Mouse (Mus musculus): ENCODE measurements at regions not wholly inside any gene's neighbourhood (a gene's known extent, or its start where the extent isn't known, plus 50 kb on each side); places are given as distances from the start of the nearest gene placed in this dataset.
"Not testable (repeated sequence)": the region's sequence is repeated elsewhere in the genome, so short reads cannot be mapped to it uniquely, and the experiment has no call there.

DNA sequence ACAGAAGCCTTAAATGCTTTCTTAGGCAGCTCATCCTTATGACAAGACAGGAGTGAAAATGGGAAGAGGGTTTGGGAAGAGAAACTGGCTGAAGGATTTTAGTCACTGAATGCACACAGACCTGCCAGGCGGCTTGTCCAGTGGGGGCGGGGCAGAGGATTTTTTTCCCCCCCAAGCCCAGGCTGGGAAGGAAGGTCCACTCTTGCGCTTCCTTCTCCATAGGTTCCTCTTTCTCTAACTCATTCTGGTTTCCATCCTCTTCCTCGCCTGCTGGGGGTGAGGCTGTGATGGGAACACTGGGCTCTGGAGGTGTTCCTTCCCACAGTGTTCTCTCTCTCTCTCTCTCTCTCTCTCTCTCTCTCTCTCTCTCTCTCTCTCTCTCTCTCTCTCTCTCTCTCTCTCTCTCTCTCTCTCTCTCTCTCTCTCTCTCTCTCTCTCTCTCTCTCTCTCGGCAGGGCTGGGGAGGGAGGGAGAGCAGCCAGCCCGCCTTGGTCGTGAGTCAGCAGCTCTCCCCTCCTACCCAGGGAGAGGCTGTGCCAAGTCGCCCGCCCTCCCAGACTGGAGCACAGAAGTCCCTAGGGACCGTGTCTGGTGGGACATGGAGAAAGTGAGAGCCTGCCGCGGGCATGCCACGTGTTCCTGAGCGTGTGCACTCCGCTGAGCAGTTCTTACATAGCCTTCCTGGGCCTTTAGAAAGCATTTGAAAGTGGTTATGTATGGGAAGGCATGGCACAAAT, 150.0 kb downstream of the Kcnrg start:
- peak; percentile 67 for DNase-seq

DNA sequence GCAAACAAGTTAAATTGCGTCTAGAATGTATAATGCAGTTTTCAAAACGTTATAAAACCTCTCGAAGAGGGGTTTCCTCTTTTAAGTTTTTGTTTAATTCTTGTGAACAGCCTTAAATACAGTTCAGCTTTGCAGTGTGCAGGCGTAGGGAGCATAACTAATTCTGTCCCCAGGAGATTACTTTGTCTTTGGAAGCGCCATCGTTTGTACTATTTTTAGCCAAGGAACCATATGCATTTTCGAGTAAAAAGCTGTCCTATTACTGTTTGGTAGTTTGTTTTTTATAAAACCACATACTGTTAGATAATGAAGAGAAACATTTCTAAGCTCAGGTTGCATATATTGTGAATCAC, 150.5 kb downstream of the Kcnrg start:
- DNase-seq = no peak

DNA sequence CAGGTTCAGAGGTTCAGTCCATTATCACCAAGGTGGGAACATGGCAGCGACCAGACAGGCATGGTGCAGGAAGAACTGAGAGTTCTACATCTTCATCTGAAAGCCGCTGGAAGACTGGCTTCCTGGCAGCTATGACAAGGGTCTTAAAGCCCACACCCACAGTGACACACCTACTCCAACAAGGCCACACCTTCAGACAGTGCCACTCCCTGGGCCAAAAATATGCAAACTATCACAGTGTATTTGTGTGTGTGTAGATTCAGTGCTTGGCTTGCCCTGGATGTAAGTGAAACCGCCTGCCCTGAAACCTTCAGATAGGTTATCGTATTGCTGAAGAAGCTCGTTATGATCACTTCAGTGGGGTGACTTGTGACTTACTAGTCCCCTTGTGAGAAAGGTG, 151.3 kb downstream of the Kcnrg start:
- no peak for DNase-seq

DNA sequence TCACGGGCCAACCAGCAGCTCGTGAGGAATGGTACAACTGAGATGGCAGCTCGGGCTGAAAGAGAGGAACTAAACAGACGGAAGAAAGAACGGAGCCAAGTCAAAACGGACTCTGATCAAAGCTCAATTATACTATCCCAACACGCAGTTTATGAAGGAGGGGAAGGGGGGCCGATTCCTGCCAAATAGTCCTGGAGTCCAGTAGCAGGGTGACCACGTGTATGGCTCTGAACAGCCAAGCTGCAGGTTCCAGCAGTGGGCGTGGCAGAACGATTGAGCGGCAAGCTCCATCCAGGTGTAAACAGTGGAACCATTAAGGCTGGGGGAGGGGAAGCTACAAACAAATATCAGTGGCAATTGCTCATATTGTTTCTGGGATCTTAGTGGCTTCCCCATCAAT, 152.9 kb downstream of the Kcnrg start:
- DNase-seq = not testable (repeated sequence)

DNA sequence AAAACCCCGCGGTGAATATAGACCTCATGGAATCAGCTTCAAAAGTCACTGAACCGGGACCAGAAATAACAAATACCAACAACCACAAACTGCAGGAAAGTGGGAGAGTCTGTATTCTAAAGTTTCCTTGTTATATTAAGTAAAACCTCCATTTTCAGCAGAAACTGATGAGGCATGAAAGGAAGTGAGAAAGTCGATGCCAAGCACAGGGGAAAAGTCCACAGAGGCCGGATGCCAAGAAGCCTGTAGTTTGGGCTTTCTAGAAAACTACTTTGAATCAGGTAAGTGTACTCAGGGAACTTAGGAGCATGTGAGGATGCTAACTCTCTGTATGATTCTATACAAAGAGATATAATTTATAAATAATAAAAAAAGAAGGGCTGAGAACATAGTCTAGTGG, 154.8 kb downstream of the Kcnrg start:
- DNase-seq = no peak

DNA sequence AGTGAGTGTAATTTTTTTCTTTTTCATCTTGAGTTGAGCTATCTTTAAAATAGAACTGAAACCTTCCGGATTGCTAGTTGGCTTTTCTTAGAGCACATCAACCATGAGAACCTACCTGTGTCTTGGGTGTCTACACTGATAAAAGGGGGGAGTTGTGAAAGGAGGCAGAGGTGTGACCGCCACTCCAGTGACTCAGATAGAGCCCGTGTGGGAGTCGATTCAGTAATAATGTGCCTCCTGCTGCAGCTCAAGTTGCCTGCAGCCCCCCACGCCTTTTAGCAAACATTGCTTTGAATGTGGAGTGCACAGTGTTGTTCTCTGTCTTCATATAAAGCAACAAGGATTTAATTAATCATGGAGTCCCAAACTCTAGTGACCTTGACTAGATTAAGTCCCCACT, 162.6 kb downstream of the Kcnrg start:
- no peak for DNase-seq

DNA sequence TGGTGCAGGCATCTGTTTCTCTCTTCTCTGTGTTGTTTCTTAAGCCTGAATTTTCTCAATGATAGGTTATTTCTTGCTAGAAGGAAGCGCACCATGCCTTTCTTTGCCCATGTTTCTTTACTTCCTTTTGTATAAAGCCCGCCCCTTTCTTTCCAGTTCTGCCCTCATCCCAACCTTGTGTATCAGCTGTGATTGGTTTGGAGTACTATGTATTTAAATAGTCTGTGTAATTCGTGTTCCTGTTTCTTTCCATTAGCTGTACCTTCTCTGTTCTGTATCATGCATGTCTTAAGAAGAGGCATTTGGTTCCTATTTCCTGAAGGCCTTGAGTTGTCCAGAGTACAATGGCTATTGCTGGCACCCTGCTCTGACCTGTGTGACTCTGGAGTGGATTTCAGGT, 166.9 kb downstream of the Kcnrg start:
- DNase-seq = peak; percentile 18

DNA sequence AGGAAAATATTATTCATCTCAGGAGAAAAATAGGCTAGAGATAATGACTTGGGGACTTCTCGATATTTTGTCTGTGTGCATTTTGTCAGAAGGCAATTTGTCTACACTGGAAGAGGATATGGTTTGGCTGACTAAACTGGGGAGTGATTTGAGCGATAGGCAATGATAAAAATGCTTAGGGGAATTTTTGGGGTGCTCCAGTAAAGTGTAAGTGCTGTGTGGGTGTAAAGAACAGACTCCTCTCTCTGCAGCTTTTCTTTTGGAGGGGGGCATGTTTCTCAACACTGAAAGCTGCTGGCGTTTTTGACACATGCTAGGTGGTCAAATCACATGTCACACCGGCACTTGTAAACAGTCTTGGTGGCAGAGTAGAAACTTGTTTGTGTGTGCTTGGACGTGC, 171.4 kb downstream of the Kcnrg start:
- no peak for DNase-seq

DNA sequence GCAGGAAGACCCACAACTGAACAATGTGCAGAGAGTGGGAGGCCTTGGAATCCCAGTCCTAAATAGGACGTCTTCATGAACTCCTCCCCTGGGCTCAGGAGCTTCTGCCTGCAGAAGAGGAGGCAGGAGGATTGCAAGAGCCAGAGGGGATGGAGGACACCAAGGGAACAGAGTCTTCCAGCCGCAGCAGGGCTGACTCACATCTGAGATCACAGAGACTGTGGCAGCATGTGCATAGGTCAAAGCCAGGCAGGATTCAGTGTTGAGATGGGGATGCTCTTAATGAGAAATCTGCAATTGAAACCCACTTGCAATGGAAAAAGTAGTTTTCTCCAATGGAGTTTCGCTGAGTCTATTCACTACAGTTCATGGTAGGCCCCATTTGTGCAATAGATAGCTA, 175.9 kb downstream of the Kcnrg start:
- no peak for DNase-seq

DNA sequence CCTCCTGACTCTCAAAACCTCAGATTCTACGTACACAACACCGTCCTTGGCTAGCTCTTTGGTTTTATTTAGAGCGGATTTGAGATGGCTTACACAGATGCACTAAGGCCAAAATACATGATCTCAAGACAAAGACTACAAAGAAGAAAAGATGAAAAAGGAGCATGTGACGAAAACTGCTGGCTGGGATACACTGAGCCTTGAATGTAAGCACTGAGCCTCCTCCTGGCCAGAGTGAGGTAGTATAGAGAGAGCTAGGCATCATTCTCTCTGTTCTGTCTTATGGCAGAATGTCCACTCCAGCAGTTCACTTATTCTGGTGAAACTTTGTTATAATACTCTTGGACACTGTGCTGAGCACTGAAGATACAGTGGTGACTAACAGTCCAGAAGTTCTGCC, 177.4 kb downstream of the Kcnrg start:
- no peak for DNase-seq

DNA sequence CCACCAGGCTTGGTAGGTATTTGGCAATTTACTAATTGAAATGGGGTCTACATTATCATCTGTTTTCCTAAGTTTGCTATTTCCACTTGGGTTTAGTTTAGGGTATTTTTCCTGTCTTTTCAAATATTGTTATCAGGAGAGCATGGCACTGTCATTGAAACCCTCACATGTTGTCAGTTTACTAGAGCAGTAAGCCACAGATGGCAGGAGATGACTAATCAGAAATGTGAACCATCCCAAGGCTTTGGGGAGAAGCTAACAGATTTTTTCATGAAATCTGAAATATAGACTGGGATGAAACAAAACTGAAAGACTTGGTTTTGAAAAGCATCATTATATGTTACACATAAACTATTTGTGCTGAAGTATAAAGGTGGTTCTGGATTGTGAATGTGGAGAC, 178.8 kb downstream of the Kcnrg start:
- DNase-seq = no peak

DNA sequence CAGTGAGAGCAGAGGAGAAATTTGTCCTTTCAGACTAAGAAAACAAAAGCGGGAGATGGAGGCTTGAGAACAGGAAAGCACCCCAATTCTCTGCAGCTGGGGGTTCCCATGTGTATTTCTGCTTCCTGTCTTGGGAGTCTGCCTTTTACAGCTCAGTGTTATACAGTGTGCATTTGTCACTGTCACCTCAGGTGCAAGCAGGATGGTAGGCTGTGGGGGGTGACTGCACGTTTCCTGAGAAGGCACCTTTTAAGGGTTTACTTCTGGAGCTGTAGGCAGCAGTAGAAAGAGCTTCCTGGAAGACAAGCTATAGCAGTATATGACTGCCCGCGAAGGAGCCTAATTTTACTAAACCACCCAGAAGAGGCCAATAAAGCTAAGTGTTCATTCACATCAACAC, 180.5 kb downstream of the Kcnrg start:
- DNase-seq = no peak

DNA sequence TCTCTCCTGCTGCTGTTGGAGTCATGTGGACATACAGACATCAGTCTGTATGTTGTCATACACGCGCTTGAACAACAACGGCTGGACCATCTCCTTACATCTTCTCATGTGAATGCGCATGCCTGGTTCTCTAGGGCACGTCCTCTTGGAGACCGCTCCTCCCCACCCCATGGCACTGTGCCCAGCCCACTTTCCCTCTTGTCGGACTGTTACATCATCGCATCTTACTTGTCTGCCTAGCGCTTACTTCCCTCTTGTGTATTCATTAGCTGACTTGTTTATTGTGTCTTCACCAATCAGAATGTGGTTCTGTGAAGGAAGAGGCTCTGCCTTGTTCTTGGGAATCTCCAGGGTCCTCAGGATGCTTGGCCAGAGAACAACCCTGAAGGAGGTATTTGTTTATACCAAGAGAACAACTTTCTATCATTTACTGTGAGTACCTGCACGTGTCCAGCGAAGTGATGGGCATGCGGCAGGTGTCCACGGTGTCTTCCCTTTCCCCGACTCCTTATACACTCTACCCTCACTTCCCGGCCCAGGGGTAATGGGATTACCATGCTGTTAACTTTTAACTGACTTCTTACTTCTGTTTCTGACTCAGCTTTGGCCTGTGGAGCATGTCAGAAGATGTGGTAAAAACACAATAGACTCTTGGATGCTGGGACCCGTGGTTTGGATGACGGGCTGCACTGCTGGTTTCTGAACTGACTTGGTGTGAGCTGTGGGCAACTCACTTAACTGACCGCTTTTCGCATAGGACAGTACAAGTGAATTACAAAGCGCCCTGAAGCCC, 181.9 kb downstream of the Kcnrg start:
- peak; percentile 79 for DNase-seq

DNA sequence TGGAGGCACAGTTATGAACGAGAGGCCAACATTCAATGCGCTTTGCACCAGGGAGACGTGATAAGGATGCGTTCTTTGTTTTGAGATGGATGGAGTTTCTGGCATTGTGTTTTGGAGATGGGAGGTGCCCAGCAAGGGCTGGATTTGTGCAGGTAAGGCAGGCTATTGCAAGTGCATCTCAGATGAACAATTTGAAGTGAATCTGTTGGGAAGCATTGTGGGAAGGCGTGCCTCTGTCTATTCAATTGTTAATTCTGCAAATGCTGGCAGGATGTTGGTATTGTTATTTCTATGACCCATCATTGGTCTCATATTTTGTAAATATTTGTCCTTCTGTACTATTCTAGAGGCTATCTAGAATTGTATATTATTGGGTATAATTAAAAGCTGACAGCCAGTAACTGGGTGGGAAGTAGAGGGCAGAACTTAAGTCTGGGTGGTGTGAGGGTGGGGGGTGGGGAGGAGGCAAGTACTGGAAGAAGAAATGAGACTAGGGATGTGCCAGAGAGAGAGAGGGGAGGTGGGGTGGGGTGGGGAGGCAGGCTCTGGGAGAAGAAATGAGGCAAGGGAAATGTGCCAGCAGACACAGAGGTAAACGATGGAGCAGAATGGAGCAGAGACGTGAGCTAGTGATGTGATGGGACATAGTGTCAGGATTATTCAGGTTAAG, 188.9 kb downstream of the Kcnrg start:
- no peak for DNase-seq

DNA sequence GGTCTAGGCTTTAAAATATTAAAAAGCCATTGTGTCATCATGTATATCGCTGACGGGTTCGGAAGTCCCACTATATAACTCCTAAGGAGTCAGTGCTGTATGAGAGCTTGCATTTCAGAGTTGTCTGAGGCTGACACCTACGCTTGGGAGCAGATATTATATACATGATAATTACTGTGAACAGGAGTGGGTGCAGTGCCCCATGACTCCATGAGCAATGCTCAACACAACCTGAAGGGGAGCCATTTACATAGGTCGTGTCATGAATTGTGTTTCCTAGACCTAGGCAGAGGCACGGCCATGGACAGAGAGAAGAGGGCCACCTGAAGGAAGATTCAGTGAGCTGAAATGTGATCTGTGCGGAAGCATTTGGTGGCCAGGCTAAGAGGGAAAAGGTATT, 189.4 kb downstream of the Kcnrg start:
- no peak for DNase-seq

DNA sequence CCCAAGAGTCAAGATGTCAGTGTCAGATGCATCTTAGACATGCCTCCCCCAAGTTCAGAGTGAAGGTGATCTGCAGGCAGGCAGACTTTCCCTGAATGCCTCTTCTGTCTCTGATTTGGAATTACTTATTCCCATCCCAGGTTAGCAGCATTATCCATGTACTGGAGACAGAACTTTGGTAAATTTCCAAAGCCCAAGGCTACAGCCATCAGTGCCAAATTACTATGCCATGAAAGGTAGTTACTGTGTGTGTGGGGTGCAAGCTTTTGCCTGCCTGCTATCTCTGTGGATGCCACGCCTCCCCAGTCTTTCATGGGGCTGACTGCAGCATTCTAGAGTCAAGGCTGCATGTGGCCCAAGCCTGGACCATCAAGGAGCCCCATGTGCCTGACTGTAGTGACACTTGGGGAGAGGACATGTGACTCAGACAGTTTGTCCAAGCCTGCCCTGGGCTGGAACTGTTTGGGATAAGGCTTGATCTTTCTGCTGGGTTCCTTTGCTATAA, 196.2 kb downstream of the Kcnrg start:
- no peak for DNase-seq

DNA sequence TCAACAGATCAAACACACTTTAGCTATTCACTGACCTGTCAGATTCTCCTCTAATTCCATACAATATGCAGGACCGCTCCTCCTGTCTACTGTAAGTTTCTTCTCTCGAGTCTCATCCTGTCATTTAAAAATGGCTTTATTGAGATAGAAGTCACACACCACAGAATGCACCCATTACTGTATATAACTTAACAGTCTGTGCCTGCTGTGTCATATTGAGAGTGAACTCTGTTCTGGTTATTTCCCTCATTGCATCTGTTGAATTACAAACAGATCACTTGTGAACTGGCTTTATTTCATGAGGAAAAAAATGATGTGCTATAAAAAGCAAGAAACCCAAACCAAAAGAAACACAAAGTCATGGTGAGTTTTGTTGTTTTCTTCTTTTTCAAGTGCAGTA, 198.2 kb downstream of the Kcnrg start:
- no peak for DNase-seq

DNA sequence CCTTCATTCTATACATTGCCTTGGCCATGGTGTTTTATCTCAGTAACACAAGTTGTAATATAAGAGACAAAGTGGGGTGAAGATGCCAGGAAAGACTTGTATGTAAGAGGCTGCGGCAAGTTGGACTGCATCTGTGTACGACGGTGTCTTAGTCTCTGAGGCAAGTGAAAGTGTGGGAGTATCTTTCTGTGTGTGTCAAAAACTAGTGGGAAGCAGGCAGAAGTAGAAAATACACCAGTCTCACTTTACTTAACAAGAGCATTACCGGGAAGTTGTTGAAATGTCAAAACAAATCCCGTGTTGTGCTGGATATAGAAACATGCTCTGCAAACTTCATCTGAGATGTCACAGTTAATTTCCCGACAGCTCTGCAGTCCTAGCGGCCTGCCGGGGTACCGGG, 200.9 kb downstream of the Kcnrg start:
- DNase-seq = no peak

DNA sequence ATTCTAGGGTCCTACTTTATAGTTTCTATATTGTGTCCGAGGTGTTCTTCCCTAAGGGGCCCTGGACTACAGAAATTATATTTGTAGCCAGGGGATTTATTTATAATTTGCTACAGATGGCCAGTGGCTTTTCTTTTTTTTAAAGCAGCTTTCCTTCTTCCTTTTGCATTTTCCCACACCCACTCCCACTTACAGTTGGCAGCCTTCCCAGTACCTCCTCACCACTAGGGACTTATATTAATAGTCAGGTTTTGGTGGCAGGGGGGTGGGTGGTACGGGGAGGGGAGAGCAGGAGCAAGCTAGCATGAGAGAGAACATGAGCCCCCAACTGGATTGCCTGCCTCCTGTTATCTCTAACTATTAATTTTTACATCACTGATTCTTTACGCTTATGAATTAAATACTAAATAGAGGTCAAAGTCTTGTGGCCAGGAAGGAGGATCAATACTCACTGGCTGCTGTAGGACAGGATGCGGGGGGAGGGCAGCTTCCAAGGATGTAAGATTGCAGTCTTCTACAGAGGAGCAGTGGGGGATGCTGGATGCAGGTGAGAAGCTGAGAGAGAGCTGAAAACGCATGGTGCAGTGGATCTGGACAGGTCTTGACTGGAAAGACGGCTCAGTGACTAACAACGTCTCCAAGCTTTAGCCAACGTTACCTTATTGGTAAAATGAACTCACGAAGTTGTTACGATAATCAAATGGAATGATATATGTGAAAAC, 202.6 kb downstream of the Kcnrg start:
- DNase-seq = no peak

DNA sequence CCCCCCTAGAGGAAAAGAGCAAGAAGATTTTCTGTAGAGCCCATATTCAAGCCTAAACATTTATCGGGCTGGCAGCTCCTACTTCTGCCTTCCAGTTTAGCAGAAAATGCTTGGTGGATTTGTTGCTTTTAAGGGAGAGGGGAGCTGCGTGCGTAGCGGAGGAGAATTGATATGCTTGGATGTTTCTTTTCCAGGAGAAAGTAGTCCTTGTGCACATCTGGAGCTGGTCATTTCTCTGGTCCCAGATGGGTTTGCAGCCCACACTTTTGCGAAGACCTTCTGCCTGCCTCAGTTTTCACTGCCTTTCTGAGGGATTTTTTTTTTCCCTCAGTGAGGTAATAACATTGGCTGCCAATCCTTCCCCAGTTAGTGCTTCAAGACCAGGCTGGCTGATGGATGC, 203.6 kb downstream of the Kcnrg start:
- no peak for DNase-seq

DNA sequence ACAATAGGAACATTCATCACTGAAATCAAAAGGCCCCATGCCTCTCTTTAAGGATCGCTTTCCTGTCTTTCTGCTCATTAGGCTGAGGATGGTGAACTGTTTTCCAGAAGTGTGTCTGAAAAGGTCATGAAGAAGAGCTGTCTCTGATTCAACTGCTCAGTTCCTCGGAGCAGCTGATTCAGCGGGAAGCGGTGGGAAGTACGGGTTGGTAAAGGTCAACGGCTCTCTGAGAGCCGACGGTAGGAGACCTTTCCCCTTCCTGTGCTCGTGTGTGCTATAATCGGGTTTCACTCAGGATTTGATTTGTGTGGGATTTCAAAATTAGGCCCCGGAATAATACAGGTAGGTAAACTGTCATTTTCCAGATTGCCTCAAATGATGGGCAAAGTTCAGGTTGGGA, 210.5 kb downstream of the Kcnrg start:
- DNase-seq = no peak

DNA sequence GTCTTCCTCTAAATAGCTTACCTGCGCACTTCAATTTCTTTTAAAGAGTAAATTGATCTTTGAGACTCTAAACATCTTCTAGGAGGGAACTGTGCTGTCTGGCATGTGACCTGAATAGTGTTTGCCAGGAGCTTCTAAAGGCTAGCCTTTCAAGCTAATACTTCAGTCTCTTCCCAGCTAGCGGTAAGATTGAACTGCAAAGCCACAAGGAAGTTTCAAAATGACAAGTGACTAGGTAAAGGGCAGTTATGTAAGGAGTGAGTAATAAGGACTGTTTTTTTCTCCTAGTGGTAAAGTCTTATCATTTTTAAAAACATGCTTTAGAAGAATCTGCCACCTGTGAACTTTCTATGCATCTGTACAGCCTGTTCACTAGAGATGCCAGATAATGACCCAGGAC, 211.1 kb downstream of the Kcnrg start:
- no peak for DNase-seq

DNA sequence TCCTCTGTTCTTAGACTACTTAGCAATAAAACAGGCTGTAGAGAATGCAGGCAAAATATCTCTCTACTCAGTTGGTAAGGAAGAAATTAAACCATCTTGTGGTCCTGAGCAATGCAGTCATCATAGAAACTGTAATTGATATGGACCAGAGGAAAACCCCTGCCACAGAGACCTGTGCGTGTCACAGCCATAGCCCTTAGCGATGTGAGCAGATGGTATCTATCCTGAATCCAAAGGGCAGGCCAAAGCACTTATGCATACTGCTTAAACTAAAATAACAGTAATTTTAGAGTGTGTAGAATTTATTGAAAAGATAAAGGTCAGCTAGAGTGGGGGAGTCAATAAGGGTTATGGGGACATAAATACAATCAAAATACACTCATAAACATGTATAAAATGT, 212.0 kb downstream of the Kcnrg start:
- DNase-seq = no peak

All from lung, postnatal 36 days (tissue).